Mouse (Mus musculus) brain, embryonic 14.5 days (tissue): ENCODE data around the gene Esyt2. TPM values are rescaled to one million over a fixed set of nuclear protein-coding genes. Genes with fewer than 3 reads are reported as not detected.
A peak's percentile ranks its signal among the peaks of the same experiment; 100 is the strongest.
"Not testable (repeated sequence)": the region's sequence is repeated elsewhere in the genome, so short reads cannot be mapped to it uniquely, and the experiment has no call there.

Source experiments
- DNase-seq: peaks from one replicate; pipeline ENCODE4 v3.0.0-alpha.2; 2011; ENCODE audit warnings: low read depth
- CTCF ChIP-seq: fragments of 200-500 bp; IDR thresholded peaks from 2 replicates; pipeline ENCODE4 v1.5.1; 2012; ENCODE audit warnings: inconsistent platforms, mild to moderate bottlenecking, moderate library complexity, borderline replicate concordance; ENCODE audit not compliant: insufficient read depth, insufficient read length; ENCODE audit errors: extremely low read depth
- POLR2A ChIP-seq: fragments of 200-500 bp; IDR thresholded peaks from 2 replicates; pipeline ENCODE4 v1.6.1; 2012; ENCODE audit warnings: mild to moderate bottlenecking, inconsistent platforms, borderline replicate concordance; ENCODE audit not compliant: poor library complexity, insufficient read depth, insufficient read length, severe bottlenecking; ENCODE audit errors: extremely low read depth
- polyA plus RNA-seq: library from polyadenylated mRNA; depleted of rRNA; stranded (reverse); fragments of >200 nt; gene quantifications from 2 replicates; pipeline ENCODE4 v1.2.3, GENCODE M21; 2012

Gene Esyt2
- polyA plus RNA-seq, 1 experiment: 13.4 TPM

- TF ChIP-seq POLR2A: no peak
- DNase-seq: no peak
These were observed 16.2 kb upstream of the Esyt2 start for GRCm38 (mm10) chr12:116264756-116265155.

GRCm38 (mm10) chr12:116265275-116265674 is 15.7 kb upstream of the Esyt2 start:
- no peak for TF ChIP-seq CTCF
- TF ChIP-seq POLR2A: no peak
- DNase-seq: no peak

- TF ChIP-seq POLR2A (no peak), CTCF (no peak)
- no peak for DNase-seq
These were observed 11.5 kb upstream of the Esyt2 start for GRCm38 (mm10) chr12:116269450-116269849.

DNA sequence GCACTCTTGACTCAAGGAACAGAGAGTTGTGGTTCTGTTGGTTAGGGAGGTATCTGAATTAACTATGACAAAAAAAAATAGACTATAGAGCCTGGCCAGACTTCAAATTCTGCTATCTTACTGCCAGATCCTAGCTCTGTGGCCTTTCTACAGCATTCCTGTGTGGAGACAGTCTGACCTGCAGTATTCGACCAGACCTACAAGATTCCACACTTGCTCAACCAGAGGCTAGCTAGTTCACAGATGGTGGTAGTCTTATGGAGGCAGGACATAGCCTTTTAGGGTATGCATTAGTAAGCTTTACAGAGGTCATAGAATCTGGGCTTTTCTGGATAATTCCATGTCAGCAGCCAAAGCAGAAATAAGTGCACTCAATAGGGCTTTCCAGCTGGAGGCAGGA is 10.5 kb upstream of the Esyt2 start:
- TF ChIP-seq CTCF: no peak
- no peak for TF ChIP-seq POLR2A
- DNase-seq: no peak

- TF ChIP-seq CTCF: no peak
- TF ChIP-seq POLR2A: no peak
- DNase-seq: no peak
These were observed 9.9 kb upstream of the Esyt2 start for GRCm38 (mm10) chr12:116271071-116271470.

GRCm38 (mm10) chr12:116273733-116274132 is 7.3 kb upstream of the Esyt2 start:
- DNase-seq: peak; percentile 7

GRCm38 (mm10) chr12:116275086-116275485 is 5.9 kb upstream of the Esyt2 start, which contains the start of gene Gm11027:
Gm11027 (plus strand) TSS chr12:116275386.
- not testable (repeated sequence) for DNase-seq

More at GRCm38 (mm10) chr12:116273733-116274132, 7.3 kb upstream of the Esyt2 start:
- TF ChIP-seq CTCF: no peak

DNA sequence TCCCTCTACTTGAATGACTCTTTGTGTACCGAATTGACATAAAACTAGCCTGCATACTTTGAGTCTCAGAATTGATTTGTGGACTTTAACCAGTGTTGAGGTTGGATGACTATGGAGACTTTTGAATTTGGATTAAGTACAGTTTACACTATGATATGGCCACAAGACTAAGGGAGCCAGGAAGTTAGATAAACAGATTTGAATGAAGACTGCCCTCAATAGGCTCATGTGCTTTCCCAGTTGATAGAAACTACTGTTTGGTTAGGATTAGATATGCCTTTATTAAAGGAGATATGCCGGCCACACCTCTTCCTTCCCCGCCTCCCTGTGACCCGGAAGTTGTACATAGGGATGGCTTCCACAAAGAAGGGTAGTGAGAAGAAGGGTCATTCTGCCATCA is 5.4 kb upstream of the Esyt2 start:
- TF ChIP-seq POLR2A (no peak), CTCF (no peak)

DNA sequence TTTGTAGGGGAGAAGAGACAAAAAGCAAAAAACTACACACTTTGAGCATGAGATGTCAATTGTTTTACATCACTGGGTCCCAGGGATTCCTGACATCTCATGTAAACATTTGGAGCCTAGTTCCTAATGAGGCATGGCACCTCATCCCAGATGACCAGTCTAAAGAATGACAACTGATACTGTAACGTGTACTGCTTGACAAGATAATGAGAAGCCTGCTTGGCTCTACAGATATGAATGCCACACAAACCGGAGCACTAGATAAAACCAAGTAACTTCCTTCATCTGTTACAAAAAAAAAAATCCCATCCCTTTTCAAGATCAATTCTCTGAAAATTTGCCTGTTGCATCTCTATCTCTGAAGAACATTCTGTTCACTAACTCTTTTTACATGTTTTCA is 4.0 kb upstream of the Esyt2 start:
- no peak for DNase-seq

More for the DNA sequence above, 5.4 kb upstream of the Esyt2 start:
- no peak for DNase-seq

DNA sequence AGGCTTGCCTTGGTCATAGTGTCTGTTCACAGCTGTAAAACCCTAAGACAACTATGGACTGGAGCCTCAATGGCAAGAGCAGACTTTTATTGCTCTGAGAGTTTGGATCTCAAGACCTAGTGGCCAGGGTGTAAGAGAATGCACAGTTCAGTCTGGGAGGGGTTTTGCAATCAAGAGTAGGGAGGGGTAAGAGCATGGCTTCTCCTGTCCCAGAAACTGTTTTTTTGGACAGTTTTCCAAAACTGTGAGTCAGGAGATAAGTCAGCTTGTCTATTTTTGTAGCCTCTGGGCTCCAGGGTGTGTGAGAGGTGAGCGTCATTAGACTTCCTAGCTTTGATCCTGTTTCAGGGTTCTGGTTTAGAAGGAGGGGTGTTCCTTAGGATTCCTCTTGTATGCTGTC is 2.5 kb upstream of the Esyt2 start:
- TF ChIP-seq CTCF: no peak
- TF ChIP-seq POLR2A: no peak
- no peak for DNase-seq

More for the DNA sequence above, 4.0 kb upstream of the Esyt2 start:
- no peak for TF ChIP-seq CTCF
- TF ChIP-seq POLR2A: no peak

- TF ChIP-seq CTCF: no peak
- no peak for TF ChIP-seq POLR2A
- no peak for DNase-seq
These were observed 1.8 kb upstream of the Esyt2 start for GRCm38 (mm10) chr12:116279181-116279580.

DNA sequence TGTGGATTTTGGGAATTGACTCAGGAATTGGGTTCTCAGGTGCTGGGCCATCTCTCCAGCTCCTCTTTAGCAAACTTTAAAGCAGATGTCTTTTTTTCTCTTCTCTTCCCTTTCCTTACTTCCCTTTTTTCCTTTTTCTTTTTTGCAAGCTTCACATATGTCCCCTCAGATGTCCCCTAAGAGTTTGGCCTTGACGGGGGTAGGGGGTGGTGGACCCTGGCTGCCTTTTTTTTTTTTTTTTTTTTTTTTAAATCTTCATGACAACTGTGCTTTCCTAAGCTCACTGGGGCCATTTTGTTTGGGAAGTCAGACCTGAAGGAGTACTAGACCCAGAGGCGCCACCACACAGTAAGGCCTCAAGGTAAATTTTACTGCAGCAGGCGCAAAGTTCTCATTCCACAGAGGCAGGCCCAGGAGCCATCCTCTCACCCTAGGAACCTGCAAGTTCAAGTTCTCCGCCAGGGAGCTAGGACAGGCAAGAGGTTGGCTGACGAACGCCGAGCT is 795 bp upstream of the Esyt2 start:
- DNase-seq: no peak
- TF ChIP-seq CTCF (no peak), POLR2A (no peak)

DNA sequence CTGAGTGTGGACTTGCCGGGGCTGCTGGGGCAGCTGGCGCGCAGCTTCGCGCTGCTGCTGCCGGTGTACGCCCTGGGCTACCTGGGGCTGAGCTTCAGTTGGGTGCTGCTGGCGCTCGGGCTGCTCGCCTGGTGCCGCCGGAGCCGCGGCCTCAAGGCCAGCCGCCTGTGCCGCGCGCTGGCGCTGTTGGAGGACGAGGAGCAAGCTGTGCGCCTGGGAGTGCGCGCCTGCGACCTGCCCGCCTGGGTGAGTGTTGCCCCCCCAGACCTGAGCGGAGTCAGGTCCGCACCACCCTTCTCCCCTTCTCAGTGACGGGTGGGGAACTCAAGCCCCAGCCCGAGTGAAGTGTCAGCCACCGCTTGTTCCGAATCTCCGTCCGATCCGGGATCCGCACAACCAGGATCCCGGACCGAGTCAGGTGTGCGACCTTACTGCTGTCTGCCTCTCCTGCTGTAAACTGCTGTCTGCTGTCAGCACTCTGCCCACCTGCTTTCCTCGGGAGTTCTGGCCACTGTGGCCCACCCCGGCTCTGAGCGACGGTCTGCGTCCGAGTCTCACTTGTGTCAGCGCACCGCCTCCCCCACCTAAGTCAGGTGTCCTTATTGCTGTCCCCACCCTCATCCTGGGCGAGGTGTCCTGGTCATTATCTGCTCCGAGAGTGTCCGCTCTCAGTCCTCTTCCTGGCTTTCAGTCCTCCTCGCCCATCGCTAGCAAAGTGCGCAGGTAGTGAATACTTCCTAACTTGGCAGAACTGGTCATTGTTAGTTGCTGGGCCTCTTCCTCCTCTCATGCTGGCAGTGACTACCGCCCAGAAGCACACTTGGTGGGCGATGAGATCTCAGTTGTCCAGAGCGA is 658 bp downstream of the Esyt2 start:
- TF ChIP-seq CTCF (no peak), POLR2A (no peak)
- DNase-seq: peak; percentile 31

- DNase-seq: no peak
- TF ChIP-seq POLR2A: no peak
These were observed 1.9 kb downstream of the Esyt2 start for GRCm38 (mm10) chr12:116282856-116283255.
